Mouse (Mus musculus): ENCODE data around the gene Slit3.

Slit3 gene

DNA sequence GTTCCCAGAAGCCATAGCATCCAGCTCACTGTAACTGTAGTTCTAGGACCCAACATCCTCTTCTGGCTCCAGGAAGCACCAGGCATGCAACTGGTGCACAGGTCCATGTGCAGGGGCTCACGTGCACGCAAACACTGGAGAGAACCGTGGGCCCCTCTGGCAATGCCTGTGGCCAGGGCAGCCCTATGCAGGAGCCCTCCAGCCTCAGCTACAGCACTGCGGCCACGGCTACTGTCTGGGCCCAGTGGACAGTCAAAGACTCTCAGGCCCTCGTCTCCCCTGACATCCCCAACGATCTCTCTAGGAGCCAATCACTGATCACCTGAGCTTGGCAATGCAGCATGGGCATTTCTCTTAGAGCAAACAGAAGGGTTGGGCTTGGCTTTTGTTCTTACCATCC lies 572.6 kb downstream of the Slit3 start:
- DNase-seq (ENCODE audit: low spot score): no peak

DNA sequence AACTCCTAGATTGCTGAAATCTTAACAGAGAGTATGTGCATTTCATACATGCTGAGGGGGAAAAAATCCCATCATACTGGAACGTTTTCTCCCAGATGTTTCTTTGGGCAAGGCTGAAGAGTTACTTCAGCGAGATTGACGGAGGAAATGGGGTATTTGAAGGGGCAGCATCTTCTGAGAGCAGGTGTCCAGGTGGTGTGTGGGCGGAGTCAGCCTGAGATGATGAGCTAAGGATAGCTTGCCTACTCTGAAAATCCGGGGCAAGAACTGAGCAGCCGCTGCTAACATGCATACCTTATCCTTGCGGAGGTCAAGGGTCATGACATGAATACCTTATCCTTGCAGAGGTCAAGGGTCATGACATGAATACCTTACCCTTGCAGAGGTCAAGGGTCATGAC lies 576.5 kb downstream of the Slit3 start:
- no peak for DNase-seq (ENCODE audit: low spot score)

DNA sequence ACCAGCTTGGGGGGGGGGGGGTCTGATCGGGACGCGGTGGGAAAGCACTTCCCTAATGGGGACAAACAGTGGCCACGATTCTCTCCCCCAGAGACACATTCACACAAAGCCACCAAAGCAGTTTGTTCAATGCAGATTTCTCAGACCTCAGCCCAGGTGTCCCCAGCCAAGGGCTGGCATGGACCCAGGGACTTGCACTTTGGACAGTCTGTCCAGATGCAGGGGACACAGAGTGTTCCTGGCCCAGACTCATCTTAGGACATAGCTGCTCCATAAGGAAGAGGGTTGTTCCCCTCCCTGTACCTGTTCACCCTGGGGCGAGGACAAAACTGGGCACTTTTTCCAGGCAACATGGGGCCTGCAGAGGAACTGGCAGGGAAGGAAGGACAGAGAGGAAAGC lies 577.9 kb downstream of the Slit3 start:
- DNase-seq (ENCODE audit: low spot score): no peak

DNA sequence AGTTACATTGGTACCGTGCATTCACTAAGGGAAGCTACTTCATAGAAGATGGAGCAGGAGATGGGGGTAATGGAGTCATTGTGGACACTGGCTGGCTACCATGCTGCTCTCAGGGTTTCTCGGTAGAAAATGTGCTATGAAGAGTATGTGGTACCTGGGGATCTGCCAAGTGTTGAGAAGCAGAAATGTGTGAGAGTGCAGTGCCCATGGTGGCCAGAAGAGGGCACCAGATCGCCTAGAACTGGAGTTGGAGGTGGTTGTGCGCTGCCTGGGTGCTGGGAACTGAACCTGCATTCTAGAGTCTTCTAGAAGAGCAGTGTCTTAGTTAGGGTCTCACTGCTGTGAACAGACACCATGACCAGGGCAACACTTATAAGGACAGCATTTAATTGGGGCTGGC lies 582.4 kb downstream of the Slit3 start:
- DNase-seq (ENCODE audit: low spot score): no peak

DNA sequence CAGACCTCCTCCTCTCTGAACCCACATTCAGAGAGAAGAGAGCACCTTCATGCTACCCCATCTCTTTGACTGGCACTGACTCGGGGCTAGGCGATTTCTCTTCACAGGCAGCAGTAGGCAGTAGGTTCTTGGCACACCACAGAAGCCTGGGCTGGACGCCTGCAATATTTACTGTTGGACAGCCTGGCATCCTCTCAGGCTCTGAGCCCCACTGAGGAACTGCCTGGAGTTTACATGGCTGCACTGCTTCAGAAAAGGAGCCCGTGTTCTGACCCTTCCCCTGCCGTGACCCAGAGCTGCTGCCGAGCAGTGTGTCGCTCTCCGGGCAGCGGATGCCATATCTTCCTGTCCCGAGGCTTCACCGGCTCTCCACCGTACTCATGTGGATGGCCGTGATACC lies 583.4 kb downstream of the Slit3 start:
- no peak for DNase-seq (ENCODE audit: low spot score)

DNA sequence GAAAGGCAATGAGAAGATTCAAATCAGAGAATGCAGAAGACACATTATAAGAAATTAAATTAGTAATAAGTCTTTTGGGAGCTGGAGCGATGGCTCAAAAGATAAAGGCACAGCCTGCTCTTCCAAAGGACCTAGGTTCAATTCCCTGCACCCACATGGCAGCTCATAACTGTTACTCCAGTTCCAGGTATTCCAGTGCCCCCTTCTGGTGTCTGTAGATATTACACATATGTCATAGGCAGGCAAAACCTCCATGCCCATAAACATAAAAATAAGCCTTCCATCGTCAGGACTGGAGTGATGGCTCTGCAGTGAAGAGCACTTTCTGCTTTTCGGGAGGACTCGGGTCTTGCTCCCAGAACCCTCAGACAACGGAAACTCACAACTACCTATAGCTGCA lies 583.9 kb downstream of the Slit3 start:
- no peak for DNase-seq (ENCODE audit: low spot score)

DNA sequence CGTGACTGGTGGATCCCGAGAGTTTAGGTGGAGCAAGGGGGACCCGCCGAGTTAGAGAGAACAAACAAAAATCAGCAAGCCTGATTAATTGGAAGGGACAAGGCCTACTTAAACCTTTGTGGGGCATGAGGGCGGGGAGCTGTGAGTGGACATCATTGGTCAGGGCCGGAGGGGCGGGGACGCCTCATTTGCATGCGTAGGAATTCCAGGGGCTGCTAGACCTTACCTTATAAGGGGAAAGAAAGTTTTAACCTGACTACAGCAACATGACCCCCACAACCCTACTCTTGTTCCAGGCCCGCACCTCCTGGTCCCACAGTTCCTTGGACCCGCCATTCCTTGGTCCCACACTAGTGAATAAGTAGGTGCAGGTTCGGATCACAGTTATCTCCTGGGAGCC lies 586.4 kb downstream of the Slit3 start:
- DNase-seq (ENCODE audit: low spot score): no peak

DNA sequence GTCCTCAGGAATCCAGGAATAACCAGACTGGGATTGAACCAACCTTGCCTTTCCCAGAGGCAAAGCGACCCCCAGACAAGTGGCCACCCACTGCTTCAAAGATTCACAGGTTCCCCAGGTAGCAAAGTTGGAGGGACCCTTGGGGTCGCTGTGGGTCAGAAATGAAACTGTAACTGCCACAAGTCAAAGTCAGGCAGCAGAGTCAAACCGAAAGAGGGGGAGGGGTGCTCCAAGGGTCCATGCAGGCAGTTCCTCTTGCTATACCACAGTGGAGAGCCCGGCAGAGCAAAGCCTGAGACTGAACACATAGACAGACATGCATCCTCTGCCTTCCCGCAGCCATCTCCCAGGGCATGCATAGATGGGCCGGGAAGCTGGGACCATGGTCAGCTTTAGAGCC lies 590.3 kb downstream of the Slit3 start:
- no peak for DNase-seq (ENCODE audit: low spot score)

DNA sequence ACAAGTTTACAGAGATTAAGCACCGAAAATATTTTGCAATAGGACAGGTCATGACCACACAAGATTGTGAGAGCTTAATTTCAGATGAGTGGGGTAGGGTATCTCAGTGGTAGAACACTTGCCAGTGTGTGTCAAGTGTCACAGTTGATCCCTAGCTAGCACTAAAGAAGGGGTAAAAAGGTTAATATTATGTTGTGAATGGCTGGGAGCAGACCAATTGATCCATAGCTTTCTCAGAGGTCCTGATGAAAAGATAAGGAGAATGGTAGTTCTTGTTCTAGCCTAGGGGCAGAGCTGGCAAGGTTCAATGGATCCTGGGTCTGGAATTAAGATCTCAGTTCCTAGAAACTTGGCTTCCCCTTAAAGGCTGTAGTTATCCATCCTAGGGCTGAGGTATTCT lies 597.9 kb downstream of the Slit3 start:
- DNase-seq (ENCODE audit: low spot score): no peak

DNA sequence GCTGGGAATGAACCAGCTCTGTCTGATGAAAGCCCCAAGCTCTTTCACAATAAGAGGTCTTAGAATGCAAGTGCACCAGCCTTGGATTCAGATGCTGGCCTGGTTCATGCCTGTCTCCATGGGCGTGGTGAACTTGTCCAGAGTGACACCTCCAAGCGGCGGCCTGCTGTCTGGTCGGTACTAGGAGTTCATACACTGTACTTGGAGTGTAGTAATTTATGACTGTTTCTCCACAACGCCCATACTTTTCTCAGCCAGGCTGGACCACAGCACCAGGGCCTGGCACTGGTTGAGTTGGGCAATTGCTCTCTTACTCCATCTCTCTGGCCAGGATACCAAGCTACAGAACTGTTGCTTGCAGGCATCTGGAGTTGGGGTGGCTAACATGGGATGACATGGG lies 602.9 kb downstream of the Slit3 start:
- DNase-seq (ENCODE audit: low spot score): no peak

DNA sequence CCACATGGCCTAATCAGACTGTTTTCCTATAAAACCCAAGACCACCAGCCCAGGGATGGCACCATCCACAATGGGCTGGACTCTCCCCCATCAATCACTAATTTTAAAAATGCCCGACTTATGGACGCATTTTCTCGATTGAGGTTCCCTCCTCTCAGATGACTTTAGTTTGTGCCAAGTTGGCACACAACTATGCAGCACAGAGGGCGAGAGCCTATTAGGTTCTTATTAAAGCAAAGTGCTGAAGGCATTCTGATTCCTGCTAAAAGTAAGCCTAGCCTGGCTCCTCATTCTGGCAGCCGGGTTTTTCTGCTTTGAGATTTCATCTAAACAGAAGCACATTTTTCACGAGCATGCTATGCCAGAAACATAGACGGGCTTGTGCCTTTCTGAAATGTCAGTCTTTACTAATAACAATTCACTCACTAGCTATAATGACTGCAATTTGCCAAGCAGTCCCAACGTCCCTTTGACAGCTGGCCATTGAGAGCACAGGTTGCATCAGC lies 605.4 kb downstream of the Slit3 start:
- DNase-seq (ENCODE audit: low spot score): no peak

DNA sequence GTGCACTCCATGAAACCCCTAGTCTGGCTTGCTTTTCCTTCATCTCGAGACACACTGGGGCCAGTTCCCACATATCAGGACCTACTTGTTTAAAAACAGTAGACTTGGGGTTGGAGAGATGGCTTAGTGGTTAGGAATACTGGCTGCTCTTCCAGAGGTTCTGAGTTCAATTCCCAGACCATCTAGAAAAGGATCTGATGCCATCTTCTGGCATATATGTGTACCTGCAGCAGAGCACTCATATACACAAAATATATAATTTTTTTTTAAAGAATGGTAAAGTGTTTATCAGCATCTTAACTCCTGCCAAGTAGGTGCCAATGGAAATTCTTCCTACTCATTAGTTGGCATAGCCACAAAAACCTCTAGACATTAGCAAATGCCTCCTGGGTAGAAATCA lies 607.2 kb downstream of the Slit3 start:
- no peak for DNase-seq (ENCODE audit: low spot score)

DNA sequence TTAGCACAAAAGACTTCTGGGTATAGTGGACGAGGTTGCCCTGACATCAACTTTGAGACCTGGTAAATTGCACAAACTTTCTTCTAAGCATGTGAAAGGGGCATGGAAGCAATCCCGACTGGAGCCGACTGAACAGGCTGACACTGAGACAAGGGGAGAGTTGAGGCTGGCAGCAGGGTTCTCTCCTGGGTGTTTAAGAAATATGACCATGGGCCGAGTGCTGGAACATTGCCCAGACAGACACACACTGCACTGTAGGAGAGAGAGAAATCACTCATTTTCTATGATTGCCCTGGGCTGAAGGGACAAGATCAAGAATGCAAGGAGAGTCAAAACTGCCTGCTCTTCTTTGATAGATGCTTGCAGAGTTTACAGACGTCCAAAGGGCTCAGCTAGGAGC lies 608.2 kb downstream of the Slit3 start:
- no peak for DNase-seq (ENCODE audit: low spot score)

DNA sequence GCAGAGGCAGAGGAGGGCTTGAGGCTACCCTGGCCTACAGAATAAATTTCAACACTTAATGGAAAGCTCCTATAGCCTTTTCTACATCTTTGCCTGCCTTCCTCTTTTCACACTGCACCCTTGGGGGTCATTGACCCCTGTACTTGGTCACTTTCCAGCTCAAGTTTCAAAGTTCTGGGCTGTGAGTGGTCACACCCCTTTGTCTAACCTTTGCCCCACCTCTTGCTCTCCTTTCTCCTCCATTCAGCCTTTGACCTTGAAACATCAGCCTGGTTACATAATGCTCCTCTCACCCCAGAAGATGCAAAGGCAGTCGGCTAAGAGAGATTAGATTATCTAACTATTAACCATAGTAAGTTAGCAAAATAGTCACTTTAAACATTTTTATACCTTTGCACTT lies 611.3 kb downstream of the Slit3 start:
- no peak for DNase-seq (ENCODE audit: low spot score)

DNA sequence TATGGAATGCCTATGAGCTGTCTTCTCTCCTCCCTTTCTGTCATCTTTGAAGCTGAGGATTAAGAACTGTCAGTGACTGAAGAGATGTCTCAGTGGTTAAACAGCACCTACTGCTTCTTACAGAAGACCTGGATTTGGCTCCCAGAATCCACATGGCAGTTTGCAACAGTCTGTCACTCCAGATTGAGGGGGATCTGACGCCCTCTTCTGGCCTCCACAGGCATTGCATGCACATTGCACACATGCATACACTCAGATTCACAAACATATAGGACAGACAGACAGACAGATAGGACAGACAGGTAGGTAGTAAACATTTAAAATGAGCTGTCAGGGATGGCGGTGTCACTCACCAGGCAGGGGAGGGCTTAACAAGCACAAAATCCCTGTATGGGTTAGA lies 615.8 kb downstream of the Slit3 start:
- no peak for DNase-seq (ENCODE audit: low spot score)

DNA sequence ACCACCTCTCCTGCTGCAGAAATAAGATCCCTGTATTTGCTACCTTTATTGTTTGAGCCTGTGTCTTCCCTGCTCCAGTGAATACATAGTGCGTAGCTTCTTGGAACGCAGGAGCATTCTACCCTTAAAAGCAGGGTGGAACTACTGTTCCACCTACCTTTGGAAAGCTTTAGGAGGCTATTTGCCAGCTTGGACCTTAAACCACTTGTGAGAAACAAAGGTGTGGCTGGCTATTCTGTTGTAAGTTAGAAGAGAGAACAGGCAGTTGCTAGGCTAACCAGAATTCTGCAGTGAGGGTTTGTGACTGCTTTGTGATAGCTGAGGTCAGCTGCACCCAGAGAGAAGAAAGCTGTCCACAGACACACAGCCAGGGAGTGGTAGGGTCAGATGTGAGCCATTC lies 616.2 kb downstream of the Slit3 start:
- DNase-seq (ENCODE audit: low spot score): no peak

DNA sequence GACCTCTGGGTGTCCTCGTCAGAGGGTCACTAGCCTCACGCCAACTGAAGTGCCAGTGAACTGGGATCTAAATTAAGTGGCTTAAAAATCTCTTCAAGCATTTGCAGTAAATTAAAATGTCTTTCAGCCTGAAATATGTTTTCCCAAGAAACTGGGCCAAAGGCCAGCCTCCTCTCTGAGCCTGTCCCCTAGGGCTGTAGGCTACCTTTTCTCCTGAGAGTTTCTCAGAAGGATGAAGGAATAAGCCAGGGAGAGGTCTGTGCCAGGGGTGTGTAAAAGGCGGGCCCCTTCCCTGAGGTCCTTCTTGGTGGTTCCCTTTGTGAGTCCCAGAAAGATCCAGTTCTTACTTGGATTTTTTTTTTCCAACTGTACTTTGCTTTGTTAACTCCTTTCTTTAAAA lies 617.1 kb downstream of the Slit3 start:
- DNase-seq (ENCODE audit: low spot score): no peak

DNA sequence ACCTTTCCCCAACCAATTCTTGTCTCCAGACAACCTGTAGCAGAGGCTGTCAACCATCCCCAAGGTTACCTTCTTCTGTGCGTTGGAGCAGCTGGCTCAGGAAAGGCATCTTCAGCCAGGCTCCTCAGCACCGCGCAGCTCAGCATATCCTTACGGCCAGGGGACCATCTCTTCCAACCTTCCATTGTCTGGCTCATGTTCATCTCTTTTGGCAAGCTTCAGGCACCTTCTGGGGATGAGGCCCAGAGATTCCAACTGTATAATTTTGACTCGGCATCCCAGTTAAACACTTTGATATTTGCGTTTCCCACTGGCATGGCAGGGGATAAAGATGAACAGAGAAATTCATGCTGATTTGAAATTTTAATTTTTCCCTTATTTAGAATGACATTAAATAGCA lies 622.6 kb downstream of the Slit3 start:
- DNase-seq (ENCODE audit: low spot score): no peak

DNA sequence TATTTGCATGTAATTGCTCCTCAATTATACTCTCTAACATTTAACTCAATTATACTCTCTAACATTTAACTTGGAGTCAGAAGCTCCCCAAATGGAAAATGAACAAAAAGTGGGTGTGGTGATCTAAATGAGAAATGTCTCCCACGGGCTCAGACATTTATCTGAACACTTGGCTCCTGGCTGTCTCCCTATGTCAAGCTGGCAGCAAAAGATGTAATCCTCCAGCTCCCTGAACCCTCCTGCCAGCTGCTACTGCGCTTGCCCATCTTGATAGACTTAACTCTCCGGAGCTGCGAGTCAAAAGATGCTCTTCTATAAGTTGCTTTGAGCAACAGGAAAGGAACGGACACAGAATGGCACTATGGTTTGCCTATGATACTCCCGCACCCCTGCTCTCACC lies 623.5 kb downstream of the Slit3 start:
- no peak for DNase-seq (ENCODE audit: low spot score)

DNA sequence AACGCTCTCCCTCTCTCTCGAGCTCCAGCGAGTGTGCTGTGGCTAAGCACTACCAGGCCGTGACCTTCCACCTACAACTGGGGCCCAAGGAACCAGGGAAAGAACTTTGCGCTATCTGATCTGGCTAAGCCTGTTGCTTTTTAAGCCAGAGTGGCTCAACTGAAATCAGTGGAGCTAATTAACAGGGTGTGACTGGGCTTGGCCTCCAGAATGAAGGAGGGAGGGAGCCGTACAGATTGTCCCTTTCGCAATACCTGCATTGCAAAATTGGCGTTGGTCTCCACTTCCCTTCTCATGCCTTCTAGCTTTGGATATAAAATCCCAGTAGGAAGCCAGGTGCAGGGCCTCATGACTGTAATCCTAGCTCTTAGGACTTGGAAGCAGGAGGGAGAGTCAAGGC lies 629.6 kb downstream of the Slit3 start:
- no peak for DNase-seq (ENCODE audit: low spot score)

DNA sequence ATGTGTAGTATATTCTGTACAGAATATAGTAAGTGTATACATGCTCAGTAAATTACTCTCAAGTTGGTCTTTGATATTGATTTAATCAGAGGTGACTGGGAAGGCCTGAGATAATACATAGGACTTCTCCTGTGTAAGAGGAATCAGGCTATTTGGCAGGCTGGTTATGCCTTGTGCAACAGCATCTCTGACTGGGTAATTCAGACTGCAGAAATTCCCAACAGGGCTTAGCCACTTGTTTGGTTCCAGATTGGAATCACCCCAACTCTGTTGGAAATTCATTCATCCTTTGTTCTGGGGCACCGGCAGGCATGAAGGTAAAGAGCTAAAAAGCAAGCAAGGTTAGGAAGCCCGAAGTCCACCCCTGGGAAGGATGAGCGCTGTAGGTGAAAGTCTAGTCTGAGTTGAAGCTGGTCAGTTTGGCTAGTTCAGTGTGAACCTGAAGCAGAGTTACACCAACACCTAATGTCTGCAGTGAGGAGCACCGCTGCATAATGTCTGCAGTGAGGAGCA lies 633.9 kb downstream of the Slit3 start:
- DNase-seq (ENCODE audit: low spot score): no peak

DNA sequence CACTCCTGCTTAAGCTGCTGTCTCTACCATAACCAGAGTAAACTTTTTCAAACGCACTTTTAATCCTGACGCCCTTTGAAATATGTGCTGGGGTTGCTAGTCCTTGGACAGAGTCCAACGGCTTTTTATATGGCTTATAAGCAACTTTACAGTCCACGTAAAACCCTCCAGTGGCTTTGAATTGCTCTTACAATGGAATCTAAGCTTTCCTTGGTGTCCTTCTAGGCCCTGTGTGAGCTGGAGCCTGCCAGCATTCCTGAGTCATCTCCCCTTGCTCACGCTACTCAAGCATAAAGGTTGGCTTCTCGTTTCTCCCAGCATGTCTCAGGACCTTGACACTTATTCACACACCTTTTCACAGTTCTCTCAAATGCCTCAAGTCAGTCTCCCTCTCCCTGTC lies 634.5 kb downstream of the Slit3 start:
- DNase-seq (ENCODE audit: low spot score): no peak

DNA sequence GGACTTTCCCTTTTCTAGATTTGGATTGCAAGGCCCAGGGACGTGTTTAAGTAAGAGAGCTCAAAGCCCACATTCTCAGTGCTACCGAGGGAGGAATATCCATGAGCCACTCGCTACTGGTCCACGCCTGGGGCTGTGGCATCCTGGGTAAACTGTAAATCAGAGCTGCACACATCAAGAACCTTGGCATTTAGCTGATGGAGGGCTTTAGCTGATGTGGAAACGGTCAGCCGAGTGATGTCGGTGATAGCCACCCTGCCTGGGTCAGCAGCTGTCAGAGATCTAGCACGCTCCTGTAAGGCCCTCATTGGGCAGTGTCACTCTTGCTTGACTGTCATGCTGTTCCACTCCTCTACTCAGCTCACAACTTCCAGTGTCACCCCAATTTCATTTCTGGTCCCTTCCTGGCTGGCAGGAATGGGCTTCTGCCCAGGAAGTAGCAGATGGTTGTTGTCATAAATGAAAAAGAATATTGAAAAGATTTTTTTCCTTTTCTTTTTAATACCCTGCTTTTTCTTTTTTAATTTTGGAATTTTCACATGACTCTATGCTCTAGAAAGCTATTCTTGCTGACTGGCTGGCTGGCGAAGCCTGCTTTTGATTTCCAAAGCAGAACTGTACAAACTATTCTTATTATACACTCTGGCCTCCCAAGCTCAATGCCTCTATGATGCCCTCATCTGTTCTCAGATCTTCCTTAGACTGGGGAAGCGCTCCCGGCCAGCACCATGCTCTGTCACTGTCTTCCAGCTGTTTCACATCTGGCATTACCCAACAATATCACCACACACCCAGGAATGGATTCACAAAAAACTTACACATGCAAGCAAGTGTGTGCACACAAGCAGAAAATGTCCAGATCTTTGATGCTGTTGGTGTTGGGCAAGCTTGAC lies 635.6 kb downstream of the Slit3 start:
- no peak for DNase-seq (ENCODE audit: low spot score)

All from c-Kit-positive CD71-positive TER-119-positive erythroid progenitor cells, embryonic 14.5 days (primary cell).